In the genomic region with DNA sequence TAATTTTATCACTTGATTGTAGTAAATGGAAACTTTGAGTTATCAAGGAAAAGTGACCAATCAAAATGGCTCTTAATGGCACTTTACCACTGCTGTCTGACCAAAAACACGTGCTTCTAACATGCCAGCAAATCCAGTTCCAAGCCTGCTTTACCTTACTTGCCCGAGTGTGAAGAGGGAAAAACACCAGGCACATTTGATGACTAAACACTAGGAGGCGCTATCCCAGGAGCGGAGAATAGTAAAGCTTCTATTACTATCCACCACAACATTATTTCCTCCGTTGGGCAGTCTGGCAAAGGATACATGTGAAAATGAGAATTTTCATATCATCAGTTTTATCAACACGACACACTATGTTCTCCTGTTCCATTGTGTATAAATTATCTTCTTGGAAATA, we compare ENCODE assay signal across 11 mouse cellular contexts.
A peak's percentile ranks its signal among the peaks of the same experiment; 100 is the strongest.
DNase-seq lines count a peak whose midpoint lies in the region; ATAC-seq and TF ChIP-seq lines count a peak whose summit lies in the region.
"Had no signal": no experiment of that assay in that cellular context is flagged by ENCODE, and none has a peak within 500 bp of the region (broad histone marks: within the 10 kb centered on the region; RNA-seq: fewer than 3 reads in every experiment).

No protein-coding gene starts in this region.

- H3K27ac ChIP-seq in forebrain, postnatal 0 days (ENCODE audit: low read depth, low read length): no peak overlapping the region
- no peak overlapping the region for H3K27ac ChIP-seq in forebrain, embryonic 11.5 days (ENCODE audit: low read depth, low read length)
- H3K27ac ChIP-seq in liver, embryonic 14.5 days: no peak overlapping the region
- H3K27ac ChIP-seq: liver, embryonic 12.5 days had no signal

- no peak for DNase-seq in forebrain, postnatal 0 days
- no peak for DNase-seq in forebrain, embryonic 11.5 days (ENCODE audit: low spot score)
- DNase-seq in liver, embryonic 14.5 days (ENCODE audit: low read depth in 3 of 3, low spot score in 3 of 3): no peak
- no peak for DNase-seq in liver
- no peak for DNase-seq in Patski (ENCODE audit: low read depth, low spot score)
- peak; percentile 27 for DNase-seq in lung, postnatal 10 days
- no peak for DNase-seq in cerebellum, adult 11-12 months
- no peak for DNase-seq in layer of hippocampus, adult 8-10 months (ENCODE audit: low spot score in 2 of 2)
- DNase-seq: kidney, adult 18-20 months; thymus, adult 2 months had no signal

- no peaks in the 10 kb centered on the region for H3K4me1 ChIP-seq in forebrain, postnatal 0 days (ENCODE audit: insufficient read depth)
- no peaks in the 10 kb centered on the region for H3K4me1 ChIP-seq in forebrain, embryonic 11.5 days (replicated peaks; ENCODE audit: control insufficient read depth, insufficient read depth, low read length)
- no peaks in the 10 kb centered on the region for H3K4me1 ChIP-seq in liver, embryonic 14.5 days (replicated peaks; ENCODE audit: control insufficient read depth in 2 of 2, insufficient read depth in 2 of 2, low read length in 1 of 2)
- H3K4me1 ChIP-seq: liver, embryonic 12.5 days had no signal

- POLR2A ChIA-PET in Patski (lab: Charles Lee): no interaction called here

- peak; percentile 48 for TF ChIP-seq CTCF in forebrain, postnatal 0 days (IDR thresholded peaks at IDR 0.05; ENCODE audit: low read depth)
- peak; percentile 33; the same call in 1 of the 2 replicates for TF ChIP-seq CTCF in liver, embryonic 14.5 days (IDR thresholded peaks at IDR 0.05; ENCODE audit: low read depth)
- peak; percentile 27 for TF ChIP-seq CTCF in Patski (IDR thresholded peaks at IDR 0.05)

- WGBS in forebrain, postnatal 0 days: 43% methylated on average over 6 of the region's 6 CpGs
- 40% methylated on average over 6 of the region's 6 CpGs for WGBS in forebrain, embryonic 11.5 days
- 25% methylated on average over 6 of the region's 6 CpGs for WGBS in liver, embryonic 14.5 days (ENCODE audit: insufficient replicate concordance)

- CTCF ChIA-PET in Patski (lab: Charles Lee): no interaction called here

- H3K9ac ChIP-seq in forebrain, postnatal 0 days: no peak overlapping the region
- H3K9ac ChIP-seq in forebrain, embryonic 11.5 days (ENCODE audit: low read length): no peak overlapping the region
- no peak overlapping the region for H3K9ac ChIP-seq in liver, embryonic 14.5 days (replicated peaks)
- H3K9ac ChIP-seq: liver, embryonic 12.5 days had no signal

- H3K9me3 ChIP-seq in forebrain, postnatal 0 days (ENCODE audit: low read length): no peaks in the 10 kb centered on the region
- no peaks in the 10 kb centered on the region for H3K9me3 ChIP-seq in forebrain, embryonic 11.5 days (ENCODE audit: control insufficient read depth, low read length)
- no peaks in the 10 kb centered on the region for H3K9me3 ChIP-seq in liver, embryonic 14.5 days (ENCODE audit: control insufficient read depth, low read length)
- H3K9me3 ChIP-seq: liver, embryonic 12.5 days had no signal

- H3K4me3 ChIP-seq in forebrain, postnatal 0 days (ENCODE audit: low read depth, low read length): no peak overlapping the region
- no peak overlapping the region for H3K4me3 ChIP-seq in forebrain, embryonic 11.5 days (ENCODE audit: low read depth, low read length)
- no peak overlapping the region for H3K4me3 ChIP-seq in liver, embryonic 14.5 days (ENCODE audit: insufficient read depth in 1 of 2, low read depth in 2 of 2, low read length in 2 of 2)
- H3K4me3 ChIP-seq: liver, embryonic 12.5 days had no signal

- TF ChIP-seq EP300 in liver, embryonic 14.5 days (IDR thresholded peaks at IDR 0.05; ENCODE audit: low read depth): no peak

- no peaks in the 10 kb centered on the region for H3K27me3 ChIP-seq in forebrain, postnatal 0 days (ENCODE audit: insufficient read depth, low read length)
- no peaks in the 10 kb centered on the region for H3K27me3 ChIP-seq in forebrain, embryonic 11.5 days (ENCODE audit: control insufficient read depth, insufficient read depth, low read length)
- no peaks in the 10 kb centered on the region for H3K27me3 ChIP-seq in liver, embryonic 14.5 days (ENCODE audit: control insufficient read depth, insufficient read depth, low read length)
- H3K27me3 ChIP-seq in Patski: peaks cover 9% of the 10 kb centered on the region
- H3K27me3 ChIP-seq: liver, embryonic 12.5 days had no signal

- no peak for ATAC-seq in forebrain, postnatal 0 days
- no peak for ATAC-seq in forebrain, embryonic 11.5 days (replicated peaks; ENCODE audit: low FRiP score)
- ATAC-seq in liver, embryonic 14.5 days (ENCODE audit: insufficient read depth): no peak
- no peak for ATAC-seq in Patski
- ATAC-seq: liver, embryonic 12.5 days had no signal

- no peaks in the 10 kb centered on the region for H3K36me3 ChIP-seq in forebrain, postnatal 0 days (ENCODE audit: insufficient read depth)
- H3K36me3 ChIP-seq in forebrain, embryonic 11.5 days (ENCODE audit: control insufficient read depth, insufficient read depth, low read length): no peaks in the 10 kb centered on the region
- no peaks in the 10 kb centered on the region for H3K36me3 ChIP-seq in liver, embryonic 14.5 days (replicated peaks; ENCODE audit: control insufficient read depth, insufficient read depth, low read depth)
- H3K36me3 ChIP-seq: liver, embryonic 12.5 days had no signal

- no peak overlapping the region for H3K4me2 ChIP-seq in forebrain, postnatal 0 days (ENCODE audit: low read depth)
- H3K4me2 ChIP-seq in forebrain, embryonic 11.5 days (ENCODE audit: low read depth, low read length, severe bottlenecking): no peak overlapping the region
- no peak overlapping the region for H3K4me2 ChIP-seq in liver, embryonic 14.5 days (ENCODE audit: low read depth)
- H3K4me2 ChIP-seq: liver, embryonic 12.5 days had no signal

- in situ Hi-C loops in Patski (cut with MboI; ENCODE audit: low pct_unique_long_range_greater_than_20kb): no loop called here
